Mouse (Mus musculus) spleen, adult 12 weeks (tissue): ENCODE results near the gene Galnt14.
A peak's percentile ranks its signal among the peaks of the same experiment; 100 is the strongest.

Experiments used
- DNase-seq: peaks from one replicate; pipeline ENCODE4 v3.0.0; 2022; ENCODE audit warnings: low spot score

Galnt14 gene

GRCm38 (mm10) chr17:73710042-73710911 is at the start of gene Galnt14:
TSS of gene Galnt14 (minus strand) at chr17:73710453.
- DNase-seq: no peak

GRCm38 (mm10) chr17:73743681-73744311 is 33.5 kb upstream of the Galnt14 start:
- peak; percentile 35 for DNase-seq

- no peak for DNase-seq
Measured at GRCm38 (mm10) chr17:73723885-73724682, 13.8 kb upstream of the Galnt14 start.

GRCm38 (mm10) chr17:73719021-73719748 is 8.9 kb upstream of the Galnt14 start:
- DNase-seq: no peak

DNA sequence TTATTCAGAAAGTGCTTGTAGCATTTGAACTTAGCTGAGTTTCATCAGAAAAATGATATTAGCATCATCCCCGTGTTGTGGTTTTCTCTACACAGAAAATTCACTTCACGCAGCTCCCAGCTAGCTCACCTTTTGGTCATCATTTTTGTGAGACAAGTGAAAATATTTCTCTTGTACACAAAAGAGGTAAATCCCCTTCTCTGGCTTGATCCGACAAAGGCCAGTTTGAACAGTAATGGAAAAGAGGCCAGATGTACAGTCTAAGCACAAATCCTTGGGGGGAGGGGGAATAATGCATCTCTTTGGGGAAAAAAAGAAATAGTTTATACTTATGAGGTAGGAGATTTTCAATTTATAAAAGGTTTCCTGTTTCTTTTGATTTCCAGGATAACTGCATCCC is 6.4 kb upstream of the Galnt14 start:
- DNase-seq: no peak

DNA sequence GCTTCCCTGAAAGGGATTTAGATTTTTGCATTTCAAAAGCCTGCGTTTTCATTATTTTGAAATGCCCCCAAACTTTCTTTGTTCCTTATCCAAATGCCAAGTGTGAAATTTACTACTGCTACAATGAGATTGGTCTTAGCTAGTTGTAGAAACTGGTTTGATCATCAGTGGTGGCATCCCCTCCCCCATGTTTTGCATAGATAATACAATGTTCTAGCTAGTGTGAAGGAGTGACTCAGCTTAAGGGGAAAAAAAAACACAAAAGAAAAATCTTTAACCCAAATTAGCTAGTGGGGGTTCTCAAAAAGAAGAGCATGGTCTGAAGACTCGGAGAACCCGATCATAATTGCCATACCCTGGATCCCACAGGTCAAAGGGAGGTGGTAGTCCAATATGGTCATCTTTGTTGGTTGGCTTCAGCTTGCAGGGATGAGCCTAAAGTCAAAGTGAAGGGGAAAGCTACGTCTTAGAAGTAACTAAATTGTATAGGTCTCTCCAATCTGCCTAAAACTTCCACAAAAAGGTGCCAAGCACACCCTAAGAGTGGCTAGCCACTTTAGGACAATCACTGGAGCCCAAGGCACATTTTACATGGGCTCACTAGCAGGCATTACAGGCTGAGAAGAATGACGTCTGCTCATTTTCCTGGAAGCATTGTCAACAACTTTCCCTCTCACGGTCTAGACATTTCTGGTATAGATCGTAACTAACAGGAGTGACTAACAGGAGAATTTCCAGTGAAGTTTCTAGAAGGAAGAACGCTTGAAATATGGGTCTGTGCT is 4.4 kb upstream of the Galnt14 start:
- no peak for DNase-seq

- DNase-seq: no peak
Measured at GRCm38 (mm10) chr17:73713347-73713746, 3.1 kb upstream of the Galnt14 start.

DNA sequence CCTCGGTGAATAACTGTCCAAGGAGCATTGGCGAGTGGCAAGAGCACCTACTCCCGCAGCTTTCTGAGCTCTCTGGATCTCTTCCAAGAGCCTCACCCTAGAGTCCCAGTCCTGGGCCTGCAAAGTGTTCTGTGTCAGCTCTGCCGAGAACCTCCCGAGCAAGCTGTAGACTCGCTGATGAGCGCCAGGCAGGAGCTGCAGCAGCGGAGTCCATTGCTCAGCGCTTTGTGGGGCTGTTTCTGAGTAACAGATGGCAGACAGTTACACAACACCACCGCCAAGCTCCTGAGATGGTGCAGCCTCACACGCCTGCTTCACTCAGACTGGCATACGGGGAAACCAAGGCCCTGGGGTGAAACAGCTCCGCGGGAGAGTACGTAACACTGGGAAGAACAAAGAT is 1.7 kb upstream of the Galnt14 start:
- no peak for DNase-seq

- no peak for DNase-seq
Measured at GRCm38 (mm10) chr17:73709131-73710041, 867 bp downstream of the Galnt14 start.

- DNase-seq: no peak
Measured at GRCm38 (mm10) chr17:73708451-73708850, 1.8 kb downstream of the Galnt14 start.

DNA sequence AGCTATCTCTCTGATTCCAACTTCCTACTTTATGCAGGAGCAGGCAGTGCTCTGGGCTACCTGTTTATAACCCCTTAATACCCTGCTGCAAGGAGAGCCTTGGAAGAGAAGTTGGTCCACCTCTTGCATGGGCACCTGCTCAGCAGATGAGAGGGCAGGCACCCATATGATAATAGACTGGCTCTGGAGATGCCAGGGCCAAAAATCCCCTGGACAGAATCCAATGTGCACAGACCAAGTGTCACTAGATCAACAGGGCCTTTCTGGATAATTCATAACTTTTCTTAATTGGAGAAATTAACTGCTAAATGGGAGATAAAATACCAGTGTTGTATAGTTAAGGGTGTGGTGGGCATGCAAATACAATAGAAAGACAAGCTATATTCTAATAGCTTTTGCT is 6.7 kb downstream of the Galnt14 start:
- no peak for DNase-seq

DNA sequence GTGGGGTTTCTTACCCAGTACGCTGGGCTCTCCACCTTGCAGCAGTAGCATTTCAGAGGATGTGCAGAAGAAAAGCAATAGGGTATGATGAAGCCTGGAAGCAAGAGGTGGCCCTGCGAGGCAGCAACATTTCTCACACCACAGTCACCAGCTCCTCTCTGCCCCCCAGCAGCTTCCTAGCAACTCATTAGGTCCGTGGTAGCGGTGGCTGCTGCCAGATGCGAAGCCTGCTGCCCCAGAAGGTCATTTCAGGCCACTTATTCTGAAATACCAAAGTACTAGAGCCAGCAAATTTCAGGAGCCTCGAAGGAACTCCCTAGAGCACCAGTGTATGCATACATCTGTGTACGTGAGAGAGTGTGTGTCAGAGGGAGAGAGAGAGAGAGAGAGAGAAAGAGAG is 9.2 kb downstream of the Galnt14 start:
- no peak for DNase-seq

DNA sequence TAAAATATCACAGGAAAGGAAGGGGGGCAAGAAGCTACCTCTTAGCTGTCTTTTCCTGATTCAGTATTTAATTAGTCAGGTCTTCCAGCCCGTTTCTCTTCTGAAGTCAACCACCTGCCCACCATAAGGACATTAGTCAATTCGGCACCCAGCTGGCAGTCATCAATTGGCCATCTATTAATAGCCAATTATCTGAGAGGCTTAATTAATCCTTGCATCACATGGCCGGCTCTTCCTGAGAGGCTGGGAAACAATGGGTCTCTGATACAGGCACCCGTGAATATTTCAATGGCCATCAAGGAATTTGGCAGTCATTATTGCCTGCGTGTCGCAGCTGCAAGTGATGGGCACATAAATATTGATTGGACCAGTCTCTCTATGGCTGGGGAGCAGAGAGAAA is 10.4 kb downstream of the Galnt14 start:
- no peak for DNase-seq

DNA sequence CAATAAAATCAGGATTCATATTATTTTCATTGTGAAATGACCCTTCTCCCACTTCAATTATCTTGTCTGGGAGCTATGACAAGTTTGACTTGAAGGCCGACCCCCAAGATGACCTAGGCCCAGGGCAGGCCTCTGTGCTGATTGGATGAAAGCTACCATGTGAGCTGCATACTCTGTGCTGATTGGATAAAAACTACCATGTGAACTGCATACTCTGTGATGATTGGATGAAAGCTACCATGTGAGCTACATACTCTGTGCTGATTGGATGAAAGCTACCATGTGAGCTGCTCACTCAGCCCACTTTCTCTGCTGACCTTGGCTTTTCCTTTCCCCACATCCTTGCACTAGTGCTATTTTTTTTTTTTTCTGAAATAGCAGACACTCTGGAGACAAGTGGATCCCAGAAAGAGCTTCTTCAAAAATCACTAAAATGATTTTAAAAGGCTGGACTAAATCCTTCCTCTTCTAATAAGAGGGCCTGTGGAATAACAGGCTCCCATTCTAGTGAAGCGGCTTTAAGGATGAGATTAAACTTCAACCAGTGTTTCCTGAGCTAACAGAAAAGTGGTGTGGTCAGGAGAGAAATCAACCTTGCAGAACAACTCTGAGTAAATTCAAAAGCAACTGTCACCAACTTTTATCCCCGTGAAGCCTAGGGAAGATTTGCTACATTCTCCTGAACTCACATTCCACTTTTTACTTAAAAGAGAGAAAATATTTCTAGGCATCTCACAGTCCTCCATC is 15.9 kb downstream of the Galnt14 start:
- DNase-seq: no peak

DNA sequence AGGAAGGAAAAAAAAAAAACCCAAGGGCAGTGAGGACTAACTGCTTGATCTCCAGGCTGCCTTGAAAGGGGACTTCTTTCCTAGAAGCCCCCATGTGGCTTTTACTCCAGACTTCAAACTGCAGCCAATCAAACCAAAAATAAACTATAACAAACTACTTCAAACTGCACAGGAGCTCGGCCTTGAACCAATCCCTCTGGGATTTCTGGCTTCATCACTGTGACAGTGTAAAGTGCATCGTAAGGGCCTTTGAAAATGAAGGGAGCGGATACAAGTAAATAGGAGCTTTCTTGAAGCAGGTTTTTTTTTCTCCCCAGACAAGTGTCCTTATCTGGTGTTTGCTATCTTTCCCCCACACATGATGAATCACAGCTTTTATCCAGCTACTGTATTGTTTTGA is 22.0 kb downstream of the Galnt14 start:
- DNase-seq: no peak

DNA sequence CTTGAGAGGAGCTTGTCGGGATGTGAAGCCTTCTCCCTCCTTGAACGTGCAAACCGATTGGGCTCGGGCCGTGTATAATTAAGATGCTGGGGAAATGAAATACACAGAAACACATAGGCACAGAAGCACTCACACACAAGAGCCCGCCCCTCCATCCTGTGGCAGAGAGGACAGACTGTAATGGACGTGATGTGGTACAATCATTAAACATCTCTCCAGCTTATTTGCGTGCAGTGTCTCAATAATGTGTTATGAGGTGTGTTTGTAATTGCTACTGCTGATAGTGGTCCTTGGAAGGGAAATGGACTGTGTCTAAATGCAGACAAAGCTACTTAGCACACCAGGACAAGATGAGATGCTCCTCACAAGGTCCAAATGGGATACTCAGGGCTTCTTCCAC is 24.0 kb downstream of the Galnt14 start:
- DNase-seq: no peak

GRCm38 (mm10) chr17:73684746-73685145 is 25.5 kb downstream of the Galnt14 start:
- DNase-seq: no peak

DNA sequence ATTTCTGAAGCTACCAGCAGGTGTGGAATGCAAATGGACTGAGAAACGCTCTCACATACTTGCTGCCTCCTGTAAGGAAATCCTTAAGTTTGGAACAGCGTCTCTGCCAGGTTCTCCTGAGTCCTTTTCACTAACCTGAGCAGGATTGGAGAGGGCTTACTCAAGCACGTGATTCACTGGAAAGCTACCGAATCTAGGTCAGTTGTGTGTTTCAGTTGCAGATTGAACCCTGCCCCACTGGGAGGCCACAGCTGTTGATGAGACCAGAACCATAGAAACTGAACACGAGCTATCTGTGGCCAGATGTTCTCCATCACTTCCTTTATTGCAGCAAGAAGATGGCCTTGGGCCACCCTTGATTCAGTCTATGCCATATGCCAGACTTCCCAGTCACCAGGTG is 38.3 kb downstream of the Galnt14 start:
- no peak for DNase-seq

DNA sequence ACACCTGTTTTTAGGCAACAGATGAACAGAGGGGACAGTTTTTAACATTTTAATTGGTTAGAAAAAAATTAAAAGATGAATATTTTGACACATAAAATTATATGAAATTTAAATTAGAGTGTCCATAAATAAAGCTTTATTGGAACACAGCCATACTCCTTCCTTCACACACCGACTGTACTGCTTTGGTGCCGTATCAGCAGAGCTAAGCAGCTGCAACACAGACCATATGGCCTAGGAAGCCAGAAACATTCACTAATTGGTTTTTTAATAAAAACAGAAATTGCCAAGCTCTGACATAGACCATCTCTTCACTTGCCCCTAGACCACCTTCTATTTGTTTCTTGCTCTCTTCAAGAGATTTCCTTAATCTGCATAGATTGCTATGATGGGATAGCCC is 40.2 kb downstream of the Galnt14 start:
- no peak for DNase-seq
